Mouse (Mus musculus): ENCODE data around the gene Pmm2.

The Pmm2 gene

DNA sequence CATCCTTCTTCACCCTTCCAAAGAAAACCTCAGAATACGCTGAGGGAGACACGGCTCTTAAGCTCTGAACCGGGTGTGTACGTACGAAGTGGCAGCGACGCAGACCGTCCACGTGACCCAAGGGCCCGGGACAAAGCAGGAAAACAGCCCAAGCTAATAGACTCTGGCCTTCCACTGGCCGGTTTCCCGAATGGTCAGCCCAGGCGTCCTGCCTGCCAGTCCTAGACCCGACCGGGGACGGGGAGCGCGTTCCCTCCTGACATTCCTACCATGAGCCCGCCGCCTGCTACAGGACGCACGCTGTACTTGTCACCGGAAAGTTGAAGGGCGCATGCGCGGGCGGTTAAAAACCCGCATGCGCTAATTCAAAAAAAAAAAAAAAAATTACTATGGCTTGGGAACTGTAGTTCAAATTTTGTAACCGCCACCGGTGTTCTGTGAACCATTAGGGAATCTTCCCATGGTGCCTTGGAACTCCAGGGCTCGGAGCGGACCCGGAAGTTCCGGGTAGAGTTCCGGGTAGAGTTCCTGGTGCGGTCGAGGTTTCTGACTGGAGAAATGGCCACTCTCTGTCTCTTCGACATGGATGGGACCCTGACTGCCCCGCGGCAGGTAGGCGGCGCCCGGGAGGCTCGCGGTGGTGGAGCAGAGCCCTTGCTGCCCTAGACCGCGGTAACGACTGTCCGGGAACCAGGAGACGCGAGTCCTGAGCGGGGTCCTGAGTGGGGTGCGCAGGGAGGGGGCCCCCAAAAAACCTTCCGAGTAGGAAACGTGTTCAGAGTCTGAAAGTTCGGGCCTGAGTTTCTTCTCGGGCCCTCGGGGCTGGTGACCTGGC lies at the start of gene Pmm2, which contains the start of gene Tmem186:
Gene Pmm2, plus strand, starts transcription at position 458 of the 835 bp plus-strand sequence.
Gene Tmem186, minus strand, starts transcription at position 496 of the 835 bp plus-strand sequence.
- peak; percentile 88 for DNase-seq (ENCODE audit: low spot score)

DNA sequence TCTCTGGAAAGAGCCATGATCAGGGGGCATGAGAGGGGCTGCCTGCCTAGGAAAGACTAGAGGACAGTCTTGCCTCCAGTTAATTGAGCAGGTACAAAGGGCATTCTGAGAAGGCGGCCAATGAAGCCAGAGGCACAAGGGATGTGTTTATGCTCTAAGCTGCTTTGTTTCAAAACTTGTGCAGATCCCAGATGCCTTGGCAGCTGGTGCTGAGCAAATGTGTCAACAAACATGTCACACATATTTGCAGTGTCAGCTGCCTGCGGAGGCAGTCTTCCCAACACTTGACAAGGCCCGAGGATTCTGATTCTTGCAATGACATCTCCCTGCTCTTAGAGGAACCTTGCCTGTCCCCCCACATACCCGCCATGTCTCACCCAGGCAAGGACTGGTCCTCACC lies 42.1 kb upstream of the Pmm2 start:
- no peak for DNase-seq (ENCODE audit: low spot score)

DNA sequence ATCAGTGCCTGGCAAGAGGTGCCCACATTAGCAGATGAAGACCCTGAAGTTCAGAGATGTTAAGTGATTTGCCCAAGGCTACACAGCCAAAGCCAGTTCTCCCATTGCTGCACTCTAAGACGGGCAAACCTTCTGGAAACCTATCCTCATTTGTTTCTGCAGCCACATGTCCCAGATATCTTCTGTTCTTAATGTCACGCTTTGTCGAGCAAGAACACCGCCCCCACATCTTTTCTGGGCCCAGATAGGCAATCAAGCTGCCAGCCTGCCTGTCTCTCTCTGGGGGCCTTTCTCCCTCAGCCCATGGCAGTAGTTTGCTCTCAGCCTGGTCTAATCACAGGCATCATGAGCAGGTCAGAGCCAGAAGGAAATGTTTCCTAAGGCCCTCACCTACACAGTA lies 41.1 kb upstream of the Pmm2 start:
- no peak for DNase-seq (ENCODE audit: low spot score)

DNA sequence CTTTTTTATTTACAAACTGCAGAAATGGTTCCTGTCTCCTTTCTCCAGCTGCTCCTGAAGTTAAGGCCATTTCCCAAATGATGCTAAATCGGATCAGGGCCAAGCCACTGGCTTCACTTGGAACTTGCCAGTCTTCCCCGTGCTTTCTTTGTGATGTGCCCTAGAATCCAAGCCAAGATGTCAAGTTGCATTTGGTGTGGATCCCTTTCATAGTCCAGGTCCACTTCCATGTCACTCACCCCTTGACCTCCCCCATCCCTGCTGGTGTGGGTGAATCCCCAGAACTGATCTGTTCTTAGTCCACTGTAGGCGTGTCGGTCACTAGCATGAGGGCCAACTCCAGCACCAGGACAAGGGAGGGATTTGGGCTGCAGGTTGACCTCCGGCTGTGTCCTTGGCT lies 40.0 kb upstream of the Pmm2 start:
- no peak for DNase-seq (ENCODE audit: low spot score)

DNA sequence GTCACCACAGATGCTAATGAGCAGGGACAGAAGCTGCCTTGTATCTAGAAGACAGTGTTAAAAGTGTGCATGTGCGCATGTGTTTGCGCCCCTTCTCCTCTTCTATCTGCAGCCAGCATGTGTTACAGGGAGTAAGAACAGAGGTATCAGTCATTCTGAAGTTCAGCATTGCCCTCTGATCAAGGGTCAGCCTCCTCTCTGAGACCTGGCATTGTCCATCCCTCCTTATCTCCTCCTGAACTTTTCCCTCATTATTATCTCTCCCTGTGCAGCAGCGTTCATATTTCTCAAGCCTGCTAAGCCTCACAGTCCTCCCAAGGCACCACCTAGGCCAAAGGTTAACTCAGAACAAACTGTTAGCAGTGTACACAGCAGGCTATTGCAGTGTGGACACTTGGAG lies 33.7 kb upstream of the Pmm2 start:
- DNase-seq (ENCODE audit: low spot score): no peak

DNA sequence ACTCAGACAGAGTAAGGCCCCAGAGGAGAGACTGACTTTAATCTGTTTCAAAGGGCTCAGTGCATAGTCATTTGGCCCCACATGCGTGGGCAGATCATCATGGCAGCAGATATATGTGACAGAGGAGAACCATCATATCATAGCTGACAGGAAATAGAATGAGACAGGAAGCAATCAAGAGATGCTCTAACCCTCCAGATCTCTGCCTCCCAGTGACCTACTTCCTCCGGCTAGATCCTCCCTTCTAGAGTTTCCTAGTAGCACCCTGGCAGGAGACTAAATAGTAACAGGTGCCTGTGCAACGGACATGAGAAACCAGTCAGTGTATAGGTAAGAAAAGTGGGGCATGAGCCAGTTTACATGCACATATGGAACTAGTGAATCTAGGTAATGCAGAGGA lies 27.1 kb upstream of the Pmm2 start:
- DNase-seq (ENCODE audit: low spot score): no peak

DNA sequence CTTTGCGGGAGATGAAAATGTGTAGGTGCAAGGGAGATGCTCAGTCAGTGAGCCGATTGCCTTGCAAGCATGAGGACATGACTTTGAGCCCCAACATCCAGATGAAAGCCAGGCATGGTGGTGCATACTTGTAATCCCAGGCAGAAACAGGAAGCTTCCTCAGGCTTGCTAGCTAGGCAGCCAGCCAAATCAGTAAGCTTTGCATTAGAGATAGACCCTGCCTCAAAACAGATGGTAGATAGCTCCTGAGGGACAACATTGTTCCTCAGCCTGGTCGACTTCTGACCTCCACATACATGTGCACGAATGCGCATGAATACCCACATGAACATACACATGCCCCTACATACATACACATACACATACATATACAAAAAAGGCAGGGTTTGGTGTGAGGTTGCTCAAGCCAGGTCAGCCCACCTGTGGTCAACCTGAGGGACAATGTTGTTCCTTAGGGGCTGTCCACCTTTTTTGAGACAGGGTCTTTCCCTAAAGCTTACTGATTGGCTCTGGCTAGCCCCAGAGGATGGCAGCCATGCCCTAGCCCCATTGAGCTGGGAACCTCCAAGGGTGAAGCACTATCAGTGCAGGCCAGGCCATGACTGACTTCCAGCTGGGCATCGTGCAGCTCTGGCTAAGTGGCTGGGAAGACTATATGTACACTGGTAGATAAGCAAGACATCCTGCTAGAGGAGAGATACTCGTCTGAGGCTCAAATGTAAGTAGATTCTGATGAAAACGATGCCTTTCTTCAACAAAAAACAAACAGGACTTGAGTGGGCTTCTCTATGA lies 25.1 kb upstream of the Pmm2 start:
- DNase-seq (ENCODE audit: low spot score): no peak

DNA sequence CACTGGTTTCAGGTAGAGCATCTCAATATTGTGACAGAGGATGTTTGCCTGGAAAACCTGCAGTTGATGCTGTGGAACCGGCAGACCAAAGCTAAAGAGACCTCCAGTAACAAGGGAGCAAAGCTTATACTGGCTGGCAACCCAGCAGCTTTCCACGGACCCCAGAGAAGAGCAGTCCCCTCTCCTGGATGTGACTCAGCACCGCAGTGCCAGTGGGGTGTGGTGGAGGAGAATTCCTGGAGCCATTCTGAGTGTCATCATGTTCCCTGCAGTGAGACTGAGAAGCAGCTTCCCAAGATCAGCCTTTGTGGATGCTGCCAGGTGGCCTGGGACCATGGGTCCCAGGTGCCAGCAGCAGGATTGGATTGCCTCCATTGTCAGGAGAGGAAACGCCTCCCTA lies 24.4 kb upstream of the Pmm2 start:
- no peak for DNase-seq (ENCODE audit: low spot score)

DNA sequence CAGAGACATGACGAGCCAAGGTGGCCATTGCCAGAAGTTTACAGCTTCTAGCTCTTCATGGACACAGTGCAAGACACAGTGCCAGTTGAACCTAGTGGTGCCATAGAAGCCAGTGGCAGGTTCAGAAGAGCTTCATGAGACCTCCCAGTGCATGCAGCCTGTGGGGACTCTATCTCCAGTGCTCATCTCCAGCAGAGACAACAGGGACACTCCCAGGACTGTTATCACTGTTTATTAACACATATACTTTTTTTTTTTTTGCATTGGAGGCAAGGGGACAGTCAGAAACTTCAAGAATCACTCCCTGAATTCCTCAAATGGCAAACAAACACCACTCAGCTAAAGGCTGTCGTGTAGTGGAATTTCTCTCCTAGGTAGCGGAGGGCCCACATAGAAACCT lies 24.0 kb upstream of the Pmm2 start:
- no peak for DNase-seq (ENCODE audit: low spot score)

DNA sequence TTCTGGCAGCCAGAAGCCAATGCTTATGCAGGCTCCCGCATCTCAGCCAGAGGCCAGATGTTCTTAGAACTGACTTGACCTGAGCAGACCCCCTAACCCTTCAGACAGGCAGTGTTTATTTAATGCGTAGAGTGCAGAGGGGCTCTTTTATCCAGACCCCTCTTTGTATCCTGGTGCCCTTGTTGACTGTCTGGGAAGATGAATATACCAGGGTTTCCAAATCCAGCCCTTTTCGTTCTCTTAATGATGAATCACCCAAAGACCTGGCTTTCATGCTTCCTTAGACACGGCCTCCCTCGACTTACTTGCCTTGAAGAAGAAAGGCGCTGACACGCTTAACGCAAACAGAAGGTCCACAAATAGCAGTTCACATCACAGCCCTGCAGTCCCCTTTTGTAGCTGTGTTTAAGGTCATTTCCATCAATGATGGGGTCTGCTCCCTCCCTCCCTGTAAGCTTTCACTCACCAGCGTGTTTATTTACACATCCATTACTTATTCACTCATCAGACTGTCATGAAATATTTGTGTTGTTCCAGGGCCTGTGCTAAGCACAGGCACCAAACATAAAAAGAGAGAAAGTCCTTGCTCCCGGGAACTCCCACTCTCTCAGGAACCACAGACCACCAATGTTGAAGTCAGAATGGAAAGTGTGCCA lies 17.7 kb upstream of the Pmm2 start:
- no peak for DNase-seq (ENCODE audit: low spot score)

DNA sequence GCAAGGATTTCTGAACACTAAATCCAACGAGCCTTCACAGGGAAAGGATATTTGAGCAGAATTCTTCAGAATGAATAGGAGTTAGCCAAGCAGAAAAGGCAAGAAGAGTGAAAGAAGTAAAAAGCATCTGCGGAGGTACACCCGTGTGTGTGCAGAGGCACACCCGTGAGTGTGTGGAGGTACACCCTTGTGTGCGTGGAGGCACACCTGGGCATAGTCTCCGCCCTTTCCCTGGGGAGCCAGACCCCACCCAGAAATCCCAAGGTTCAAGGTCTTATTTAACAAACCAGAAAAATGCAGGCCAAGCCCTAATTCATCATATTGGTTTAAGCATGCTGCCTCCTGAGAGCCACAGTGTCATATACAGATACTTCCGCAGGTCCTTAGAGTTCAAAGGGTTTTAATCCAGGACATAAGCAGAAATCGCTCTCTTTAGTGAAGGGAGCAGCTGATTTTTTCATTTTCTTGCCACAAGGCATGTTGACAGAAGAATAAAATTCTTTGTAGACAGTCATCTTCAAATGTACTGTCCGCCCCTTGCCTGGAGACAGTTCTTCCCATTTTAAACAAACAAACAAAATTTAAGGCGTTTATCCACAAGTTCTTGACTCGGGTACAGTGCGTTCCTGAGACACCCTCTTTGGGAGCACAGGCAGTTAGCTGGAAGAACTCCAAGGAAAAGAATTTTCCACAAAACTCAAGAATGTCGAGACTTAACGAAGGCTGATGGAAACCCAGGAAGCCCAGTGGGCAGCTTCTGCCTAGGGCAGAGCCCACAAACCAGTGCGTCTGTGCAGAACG lies 17.0 kb upstream of the Pmm2 start:
- no peak for DNase-seq (ENCODE audit: low spot score)

DNA sequence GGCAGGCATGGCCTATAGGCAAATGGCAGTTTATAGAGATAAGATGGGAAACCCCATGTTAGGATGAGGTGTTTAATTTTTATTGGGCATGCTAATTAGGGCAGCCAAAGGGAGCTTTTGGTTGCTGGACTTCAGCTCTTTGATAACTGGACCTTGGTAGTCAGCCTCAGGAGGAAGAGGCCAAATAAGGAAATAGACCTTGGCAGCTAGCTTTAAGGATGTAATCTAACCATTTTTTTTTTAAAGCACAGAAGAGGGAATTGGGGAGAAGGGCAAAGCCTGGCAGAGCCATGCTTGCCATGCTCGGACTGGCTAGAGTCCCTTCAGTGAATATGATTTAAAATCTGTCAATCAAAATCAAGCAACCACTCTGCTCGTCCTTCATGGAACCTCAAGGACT lies 7.1 kb upstream of the Pmm2 start:
- DNase-seq (ENCODE audit: low spot score): no peak

DNA sequence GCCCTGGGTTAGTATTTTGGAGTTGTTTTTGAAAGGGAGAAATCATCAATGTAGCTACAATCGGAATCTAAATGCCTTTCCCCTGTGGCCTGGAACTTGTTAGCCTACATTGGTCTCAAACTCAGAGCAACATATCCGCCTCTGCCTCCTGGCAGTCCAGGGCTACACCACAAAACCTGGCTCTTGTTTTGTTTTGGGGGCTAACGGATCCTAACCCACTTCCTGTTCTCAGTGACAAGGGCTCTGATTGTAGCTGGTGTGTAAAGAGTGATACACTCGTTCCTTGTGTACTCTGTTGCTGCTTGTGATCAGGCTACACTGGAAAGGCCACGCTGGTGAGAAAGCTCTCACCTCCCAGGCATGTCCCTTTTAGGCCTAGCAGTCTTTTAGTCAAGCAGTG lies 6.0 kb upstream of the Pmm2 start:
- no peak for DNase-seq (ENCODE audit: low spot score)

DNA sequence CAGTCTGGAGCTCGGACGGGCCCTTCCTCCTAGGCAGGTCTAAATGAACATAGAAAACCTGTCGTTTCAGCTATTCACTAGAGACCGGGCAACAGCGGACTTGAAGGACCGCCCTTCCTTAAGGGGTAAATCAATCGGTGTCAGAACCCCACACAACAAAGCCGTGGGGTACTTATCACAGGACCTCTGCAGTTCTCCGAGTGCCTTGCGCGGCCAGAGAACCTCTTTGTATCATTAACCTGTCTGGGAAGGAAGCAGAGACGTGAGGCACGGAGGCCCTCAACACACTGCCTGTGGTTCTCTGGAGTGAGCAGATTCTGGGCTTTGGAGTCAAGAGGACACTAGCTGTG lies 632 bp upstream of the Pmm2 start:
- no peak for DNase-seq (ENCODE audit: low spot score)

DNA sequence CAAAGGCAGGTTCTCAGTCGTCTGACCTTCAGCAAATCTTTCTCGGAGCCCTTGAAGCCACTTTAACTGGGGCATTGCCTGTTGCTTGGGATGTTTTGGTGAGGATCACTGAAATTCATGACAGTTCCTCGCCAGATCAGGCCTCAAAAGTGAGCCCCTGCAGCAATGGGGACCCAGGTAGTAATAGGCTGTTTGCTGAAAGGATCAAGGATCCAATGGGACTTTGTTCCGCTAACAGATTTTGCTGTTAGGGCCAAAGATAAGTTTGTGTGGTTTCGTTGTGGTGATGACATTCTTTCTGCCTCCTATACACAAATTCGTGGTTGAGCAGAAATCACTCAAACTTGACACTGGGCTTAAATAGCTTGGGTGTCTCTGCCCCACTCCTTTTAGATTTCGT lies 657 bp downstream of the Pmm2 start:
- DNase-seq (ENCODE audit: low spot score): no peak

DNA sequence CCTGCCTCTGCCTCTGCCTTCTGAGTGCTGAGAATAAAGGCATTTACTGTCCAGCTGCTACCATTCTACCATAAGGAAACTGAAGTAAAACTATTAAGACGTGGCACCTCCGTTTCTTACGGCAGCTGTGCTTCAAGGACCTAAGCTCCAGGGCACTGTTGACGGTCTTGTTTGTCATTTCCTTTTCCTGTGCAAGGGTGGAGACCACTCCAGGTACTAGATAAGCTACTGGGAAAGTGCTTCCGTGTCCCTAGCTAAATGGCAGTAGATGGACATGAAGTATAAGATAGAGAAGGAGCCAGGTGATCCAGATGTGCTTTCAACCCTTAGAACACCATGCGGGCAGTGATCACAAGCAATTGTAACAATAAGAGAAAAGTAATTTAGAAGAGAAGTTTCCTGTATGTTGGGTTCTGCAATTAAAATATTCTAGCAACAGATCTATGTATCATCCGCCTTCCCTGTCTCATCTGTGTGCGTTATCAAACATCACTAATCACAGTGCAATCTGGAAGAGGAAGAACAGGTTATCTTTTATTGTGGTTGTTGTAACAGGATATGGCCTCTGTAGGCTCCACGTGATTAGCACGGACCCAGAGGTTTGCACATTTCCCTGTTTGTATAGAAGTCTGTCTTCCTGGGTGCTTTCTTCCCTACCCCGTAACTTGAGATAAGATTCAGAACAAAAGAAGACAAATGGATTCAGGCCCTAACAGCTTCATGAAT lies 2.2 kb downstream of the Pmm2 start:
- no peak for DNase-seq (ENCODE audit: low spot score)

DNA sequence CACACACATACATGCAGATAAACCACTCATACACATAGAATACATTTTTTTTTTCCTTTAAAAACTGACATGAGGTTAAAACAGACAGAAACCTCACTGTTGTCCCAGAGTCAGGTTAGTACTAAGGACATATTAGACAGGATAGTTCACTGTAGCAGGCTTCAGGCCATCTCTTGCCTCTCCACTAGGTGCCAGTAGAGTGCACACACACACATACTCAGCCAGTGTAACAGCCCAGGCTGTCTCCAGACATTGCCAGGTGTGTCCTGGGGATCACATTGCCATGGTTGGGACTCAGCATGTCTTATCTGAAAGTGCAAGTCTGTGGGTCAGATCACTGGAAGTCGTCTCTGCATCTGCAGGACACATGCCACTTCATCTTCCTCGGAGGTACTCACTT lies 6.4 kb downstream of the Pmm2 start:
- peak; percentile 58 for DNase-seq (ENCODE audit: low spot score)

DNA sequence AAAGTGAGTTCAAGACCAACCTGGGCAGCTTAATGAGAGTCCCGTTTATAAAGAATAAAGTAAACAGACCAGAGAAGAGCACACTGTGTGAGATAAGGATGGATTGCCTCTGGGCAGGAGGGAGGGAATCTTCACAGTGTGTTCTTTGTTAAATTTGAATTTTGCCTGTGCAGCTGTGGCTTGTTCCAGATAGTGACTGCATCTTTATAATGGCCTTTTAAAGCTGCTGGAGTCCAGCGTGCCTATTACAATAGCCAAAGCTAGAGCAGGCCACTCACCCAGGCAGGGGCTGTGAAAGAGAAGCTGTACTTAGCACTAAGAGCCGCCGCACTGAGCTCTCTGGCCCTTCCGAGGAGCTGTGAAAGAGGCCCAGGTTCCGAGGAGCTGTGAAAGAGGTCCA lies 8.1 kb downstream of the Pmm2 start:
- no peak for DNase-seq (ENCODE audit: low spot score)

DNA sequence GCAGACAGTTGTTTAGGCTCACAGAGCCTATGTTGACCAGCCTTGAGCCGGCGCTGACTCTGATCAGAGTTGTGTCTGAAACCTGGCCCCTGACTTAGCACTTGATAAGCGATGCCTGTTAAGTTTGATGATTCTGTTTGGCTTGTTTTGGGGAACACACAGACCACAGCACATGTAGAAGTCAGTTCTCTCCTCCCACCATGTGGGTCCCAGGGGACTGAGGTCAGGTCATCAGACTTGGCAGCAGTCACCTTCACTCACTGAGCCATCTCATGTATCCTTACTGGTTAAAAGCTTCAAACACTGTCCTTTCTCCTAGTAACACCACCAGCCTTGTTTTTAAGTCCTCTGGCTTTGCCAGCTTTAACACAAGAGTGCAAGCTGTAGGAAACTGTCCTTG lies 12.5 kb downstream of the Pmm2 start:
- DNase-seq (ENCODE audit: low spot score): no peak

DNA sequence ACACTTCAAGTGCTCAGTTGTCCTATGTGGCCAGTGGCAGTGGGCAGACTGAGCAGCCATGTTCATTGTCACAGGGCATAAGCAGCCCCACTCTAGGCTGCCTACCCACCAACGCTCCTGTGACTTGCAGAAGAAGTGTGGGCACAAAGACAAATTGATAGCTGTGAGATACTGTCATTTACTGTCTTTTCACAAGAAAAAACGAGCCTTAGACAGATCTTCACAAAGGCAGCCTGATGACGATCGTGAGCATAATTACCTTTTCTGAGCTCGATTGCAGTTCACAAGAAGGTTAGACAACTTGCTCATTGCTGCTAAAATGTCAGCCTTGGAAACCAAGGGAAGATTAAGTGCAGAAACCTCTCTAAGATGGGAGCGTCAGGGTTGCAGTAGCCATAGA lies 17.6 kb downstream of the Pmm2 start:
- DNase-seq (ENCODE audit: low spot score): no peak

DNA sequence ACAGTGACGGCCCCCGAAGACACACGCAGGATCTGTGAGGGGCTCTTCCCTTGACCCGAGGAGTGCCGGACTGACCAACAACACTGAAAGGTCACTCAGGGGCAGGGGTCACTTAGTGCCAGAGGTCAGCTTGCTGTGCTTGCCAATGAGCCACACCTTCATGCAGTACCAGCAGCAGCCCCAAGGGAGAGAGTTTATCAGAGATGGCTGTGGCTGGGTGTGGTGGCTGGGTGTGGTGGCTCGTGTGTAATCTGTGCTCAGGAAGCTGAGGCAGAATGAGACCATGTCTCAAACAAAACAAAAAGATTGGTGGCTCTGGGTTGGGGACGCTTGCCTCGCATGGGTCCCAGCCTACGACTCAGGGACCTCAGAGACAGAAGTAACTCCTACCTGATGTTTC lies 18.1 kb downstream of the Pmm2 start:
- DNase-seq (ENCODE audit: low spot score): no peak

DNA sequence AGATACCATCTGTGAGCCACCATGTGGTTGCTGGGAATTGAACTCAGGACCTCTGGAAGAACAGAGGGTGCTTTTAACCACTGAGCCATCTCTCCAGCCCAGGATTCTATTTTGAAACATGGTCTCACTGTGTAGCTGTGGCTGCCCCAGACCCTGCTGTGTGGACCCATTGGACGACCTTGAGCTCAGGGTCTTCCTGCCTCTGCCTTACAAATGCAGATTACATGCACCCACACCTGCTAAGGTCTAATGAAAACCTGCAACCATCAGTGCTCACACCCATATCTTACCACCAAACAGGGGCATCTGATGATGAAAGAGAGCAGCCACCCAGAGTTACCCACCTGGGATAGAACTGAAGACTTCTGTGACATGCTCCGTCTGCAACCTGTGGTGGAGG lies 18.8 kb downstream of the Pmm2 start:
- DNase-seq (ENCODE audit: low spot score): no peak

Data from testis, postnatal 10 days (tissue).